Mouse (Mus musculus) liver, postnatal 0 days (tissue): ENCODE measurements around the gene Atp8a2.
A peak's percentile ranks its signal among the peaks of the same experiment; 100 is the strongest.

Experiments used
- CTCF ChIP-seq: sonication (generic); IDR thresholded peaks from 2 replicates; pipeline ENCODE4 v1.5.1; 2016; ENCODE audit warnings: antibody characterized with exemption, low read depth
- EP300 ChIP-seq: IDR thresholded peaks from 2 replicates; pipeline ENCODE4 v1.6.1; 2016; ENCODE audit warnings: antibody characterized with exemption, low read depth, mild to moderate bottlenecking

- TF ChIP-seq EP300 (no peak), CTCF (peak; percentile 77)
These were observed 253.9 kb downstream of the Atp8a2 start for GRCm38 (mm10) chr14:59942864-59943611.
